ENCODE assay signal across 8 mouse cellular contexts in the genomic region with DNA sequence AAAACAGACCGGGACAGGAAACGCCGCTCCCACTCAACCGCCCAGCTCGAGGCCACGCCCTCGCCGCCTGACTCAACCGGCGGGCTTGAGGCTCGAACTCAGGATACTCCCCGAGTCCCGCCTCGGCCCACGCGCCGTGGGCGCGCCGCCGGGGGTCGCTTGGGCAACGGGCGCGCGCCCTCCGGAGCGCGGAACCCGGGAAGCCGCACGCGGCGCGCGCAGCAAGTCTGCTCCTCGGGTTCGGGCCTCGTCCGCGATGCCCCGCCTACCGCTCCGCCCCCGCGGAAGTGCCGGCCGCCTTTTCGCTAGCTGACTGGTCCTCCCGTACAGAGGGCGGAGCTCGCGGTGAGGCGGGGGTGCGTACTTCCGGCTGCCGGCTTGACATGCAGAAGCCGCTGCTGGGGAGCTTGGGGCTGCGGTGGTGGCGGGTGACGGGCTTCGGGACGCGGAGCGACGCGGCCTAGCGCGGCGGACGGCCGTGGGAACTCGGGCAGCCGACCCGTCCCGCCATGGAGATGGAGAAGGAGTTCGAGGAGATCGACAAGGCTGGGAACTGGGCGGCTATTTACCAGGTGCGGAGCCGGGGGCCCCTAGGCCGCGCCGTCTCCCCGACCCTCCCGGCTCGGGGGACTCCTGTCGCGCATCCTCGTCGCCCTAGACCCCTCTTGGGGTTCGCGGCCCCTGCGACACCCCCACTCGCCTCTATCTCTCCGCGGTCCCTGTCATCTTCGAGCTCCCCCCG. TPM values are rescaled to one million over a fixed set of nuclear protein-coding genes. Genes with fewer than 3 reads are reported as not detected.
DNase-seq lines count a peak whose midpoint lies in the region; ATAC-seq lines count a peak whose summit lies in the region.

Ptpn1 (plus strand) TSS at position 73 of the 742 bp plus-strand sequence.

- no peaks in the 10 kb centered on the region for H3K9me3 ChIP-seq in lung, embryonic 16.5 days (ENCODE audit: control insufficient read depth, low read length)

- no peaks in the 10 kb centered on the region for H3K27me3 ChIP-seq in lung, embryonic 16.5 days (ENCODE audit: control insufficient read depth, insufficient read depth, low read depth, low read length)

- H3K36me3 ChIP-seq in lung, embryonic 16.5 days (ENCODE audit: control insufficient read depth, insufficient read depth, low read length) = no peaks in the 10 kb centered on the region

- peak within 1 kb of the TSS; percentile 67 for H3K4me3 ChIP-seq in lung, embryonic 16.5 days (ENCODE audit: low read length)

- H3K27ac ChIP-seq in lung, embryonic 16.5 days (ENCODE audit: low read length) = peak within 1 kb of the TSS; percentile 88

- H3K4me1 ChIP-seq in lung, embryonic 16.5 days (replicated peaks; ENCODE audit: control insufficient read depth, insufficient read depth, low read length) = peaks cover 36% of the 10 kb centered on the region

- DNase-seq in MEL-GATA-1-ER (ENCODE audit: extremely low read depth, low read depth) = peak; percentile 82
- DNase-seq in cerebellum, adult 8-10 months = peak; percentile 97
- DNase-seq in forelimb bud, embryonic 11.5 days (ENCODE audit: low read depth, low spot score) = peak; percentile 93
- peak; percentile 88 for DNase-seq in layer of hippocampus, adult 9-10 months (ENCODE audit: low spot score)
- DNase-seq in ovary, postnatal 10 days (ENCODE audit: low spot score) = peak; percentile 91
- DNase-seq in thymus, postnatal 10 days (ENCODE audit: low spot score in 2 of 2) = peak; percentile 99

- peak; percentile 96 to 98 for ATAC-seq in hematopoietic stem cell, adult 5-6 weeks (replicated peaks in 1 of 2; ENCODE audit: insufficient read depth in 1 of 2, low FRiP score in 2 of 2, low TSS enrichment in 1 of 2, low read depth in 1 of 2, poor library complexity in 2 of 2, severe bottlenecking in 2 of 2)
- peak; percentile 97 for ATAC-seq in lung, embryonic 16.5 days (ENCODE audit: low read depth)

- 0% methylated on average over 95 of the region's 99 CpGs for WGBS in lung, embryonic 16.5 days

- peak within 1 kb of the TSS; percentile 73 for H3K4me2 ChIP-seq in lung, embryonic 16.5 days (ENCODE audit: low read depth, low read length)

- peak within 1 kb of the TSS; percentile 88 for H3K9ac ChIP-seq in lung, embryonic 16.5 days (ENCODE audit: low read length)

RNA-seq across cellular contexts. Expression of gene Ptpn1, which starts in this region (rescaled TPM):
- 37.1 and 61.6 TPM in 2 replicates for total RNA-seq in hematopoietic stem cell, adult 5-6 weeks (2017)
- 56.3 and 73.3 TPM in 2 replicates for polyA plus RNA-seq in lung, embryonic 16.5 days (2015; fragmentation: Nextera tagmentation; extraction: Ambion mirVana)

Comparison
In these comparisons a context has a peak if more than half of its experiments do, and no peak if none do; other contexts are left out.
1. Peak in every context shown above with its lines: DNase-seq, ATAC-seq, H3K4me3 ChIP-seq and H3K27ac ChIP-seq.